Mouse (Mus musculus): ENCODE measurements at regions not wholly inside any gene's neighbourhood (a gene's known extent, or its start where the extent isn't known, plus 50 kb on each side); places are given as distances from the start of the nearest gene placed in this dataset.

GRCm38 (mm10) chr13:101026043-101026442, 192.8 kb upstream of the Slc30a5 start:
- no peak overlapping the region for H3K9ac ChIP-seq (replicated peaks; ENCODE audit: low read length)
- H3K27me3 ChIP-seq (ENCODE audit: insufficient read depth, low read length), result no peaks in the 10 kb centered on the region
- no peaks in the 10 kb centered on the region for H3K4me1 ChIP-seq (ENCODE audit: insufficient read depth, low read length)
- no peaks in the 10 kb centered on the region for H3K36me3 ChIP-seq (ENCODE audit: insufficient read depth, low read length)
- DNase-seq (ENCODE audit: low spot score), result no peak
- no peak overlapping the region for H3K27ac ChIP-seq
- TF ChIP-seq CTCF (IDR thresholded peaks at IDR 0.05; ENCODE audit: low read depth), result no peak
- H3K9me3 ChIP-seq (ENCODE audit: low read length), result no peaks in the 10 kb centered on the region
- no peak for ATAC-seq
- no peak overlapping the region for H3K4me2 ChIP-seq (ENCODE audit: low read depth, low read length)
- H3K4me3 ChIP-seq (ENCODE audit: low read length), result no peak overlapping the region

- Histone ChIP-seq H3K4me3 (ENCODE audit: low read length) (no peak overlapping the region), H3K4me1 (ENCODE audit: insufficient read depth, low read length) (no peaks in the 10 kb centered on the region), H3K9me3 (ENCODE audit: low read length) (no peaks in the 10 kb centered on the region), H3K4me2 (ENCODE audit: low read depth, low read length) (no peak overlapping the region), H3K27me3 (ENCODE audit: insufficient read depth, low read length) (no peaks in the 10 kb centered on the region), H3K9ac (replicated peaks; ENCODE audit: low read length) (no peak overlapping the region), H3K27ac (no peak overlapping the region), H3K36me3 (ENCODE audit: insufficient read depth, low read length) (no peaks in the 10 kb centered on the region)
- WGBS, result 88% methylated on average over 2 of the region's 2 CpGs
- ATAC-seq (no peak), DNase-seq (ENCODE audit: low spot score) (no peak)
- TF ChIP-seq CTCF (IDR thresholded peaks at IDR 0.05; ENCODE audit: low read depth), result no peak
Measured at GRCm38 (mm10) chr13:101025488-101025887, 192.3 kb upstream of the Slc30a5 start.

GRCm38 (mm10) chr13:101024971-101025370, 191.7 kb upstream of the Slc30a5 start:
- Histone ChIP-seq H3K36me3 (ENCODE audit: insufficient read depth, low read length) (no peaks in the 10 kb centered on the region), H3K4me3 (ENCODE audit: low read length) (no peak overlapping the region), H3K27ac (no peak overlapping the region), H3K9me3 (ENCODE audit: low read length) (no peaks in the 10 kb centered on the region), H3K9ac (replicated peaks; ENCODE audit: low read length) (no peak overlapping the region), H3K4me2 (ENCODE audit: low read depth, low read length) (no peak overlapping the region), H3K4me1 (ENCODE audit: insufficient read depth, low read length) (no peaks in the 10 kb centered on the region), H3K27me3 (ENCODE audit: insufficient read depth, low read length) (no peaks in the 10 kb centered on the region)
- DNase-seq (ENCODE audit: low spot score), result no peak
- no peak for ATAC-seq
- TF ChIP-seq CTCF (IDR thresholded peaks at IDR 0.05; ENCODE audit: low read depth), result no peak
- WGBS, result 94% methylated on average over 2 of the region's 2 CpGs

- no peaks in the 10 kb centered on the region for H3K27me3 ChIP-seq (ENCODE audit: insufficient read depth, low read length)
- peak; percentile 70 for ATAC-seq
- no peak overlapping the region for H3K4me2 ChIP-seq (ENCODE audit: low read depth, low read length)
- 55% methylated on average over 7 of the region's 7 CpGs for WGBS
- TF ChIP-seq CTCF (IDR thresholded peaks at IDR 0.05; ENCODE audit: low read depth), result no peak
- no peak overlapping the region for H3K9ac ChIP-seq (replicated peaks; ENCODE audit: low read length)
- H3K27ac ChIP-seq, result no peak overlapping the region
- H3K36me3 ChIP-seq (ENCODE audit: insufficient read depth, low read length), result no peaks in the 10 kb centered on the region
- no peaks in the 10 kb centered on the region for H3K4me1 ChIP-seq (ENCODE audit: insufficient read depth, low read length)
- no peaks in the 10 kb centered on the region for H3K9me3 ChIP-seq (ENCODE audit: low read length)
- no peak overlapping the region for H3K4me3 ChIP-seq (ENCODE audit: low read length)
- DNase-seq (ENCODE audit: low spot score), result peak; percentile 19
Measured at GRCm38 (mm10) chr13:101019272-101019676, 186.0 kb upstream of the Slc30a5 start.

- no peaks in the 10 kb centered on the region for H3K27me3 ChIP-seq (ENCODE audit: insufficient read depth, low read length)
- no peaks in the 10 kb centered on the region for H3K4me1 ChIP-seq (ENCODE audit: insufficient read depth, low read length)
- DNase-seq (ENCODE audit: low spot score) (no peak), ATAC-seq (no peak)
- 82% methylated on average over 6 of the region's 6 CpGs for WGBS
- TF ChIP-seq CTCF (IDR thresholded peaks at IDR 0.05; ENCODE audit: low read depth), result no peak
- H3K9ac ChIP-seq (replicated peaks; ENCODE audit: low read length), result no peak overlapping the region
- no peaks in the 10 kb centered on the region for H3K9me3 ChIP-seq (ENCODE audit: low read length)
- no peak overlapping the region for H3K4me2 ChIP-seq (ENCODE audit: low read depth, low read length)
- no peak overlapping the region for H3K27ac ChIP-seq
- no peak overlapping the region for H3K4me3 ChIP-seq (ENCODE audit: low read length)
- H3K36me3 ChIP-seq (ENCODE audit: insufficient read depth, low read length), result no peaks in the 10 kb centered on the region
Measured at GRCm38 (mm10) chr13:101017041-101017440, 183.8 kb upstream of the Slc30a5 start.

- 74% methylated on average over 1 of the region's 1 CpGs for WGBS
- ATAC-seq (no peak), DNase-seq (ENCODE audit: low spot score) (no peak)
- Histone ChIP-seq H3K4me2 (ENCODE audit: low read depth, low read length) (no peak overlapping the region), H3K9ac (replicated peaks; ENCODE audit: low read length) (no peak overlapping the region), H3K9me3 (ENCODE audit: low read length) (no peaks in the 10 kb centered on the region), H3K27ac (no peak overlapping the region), H3K36me3 (ENCODE audit: insufficient read depth, low read length) (no peaks in the 10 kb centered on the region), H3K27me3 (ENCODE audit: insufficient read depth, low read length) (no peaks in the 10 kb centered on the region), H3K4me1 (ENCODE audit: insufficient read depth, low read length) (no peaks in the 10 kb centered on the region), H3K4me3 (ENCODE audit: low read length) (no peak overlapping the region)
- no peak for TF ChIP-seq CTCF (IDR thresholded peaks at IDR 0.05; ENCODE audit: low read depth)
Measured at GRCm38 (mm10) chr13:101016181-101016580, 183.0 kb upstream of the Slc30a5 start.

GRCm38 (mm10) chr13:101015435-101015834, 182.2 kb upstream of the Slc30a5 start:
- no peak for ATAC-seq
- no peaks in the 10 kb centered on the region for H3K36me3 ChIP-seq (ENCODE audit: insufficient read depth, low read length)
- no peak for TF ChIP-seq CTCF (IDR thresholded peaks at IDR 0.05; ENCODE audit: low read depth)
- H3K4me2 ChIP-seq (ENCODE audit: low read depth, low read length), result no peak overlapping the region
- WGBS, result 80% methylated on average over 3 of the region's 3 CpGs
- H3K9ac ChIP-seq (replicated peaks; ENCODE audit: low read length), result no peak overlapping the region
- no peaks in the 10 kb centered on the region for H3K9me3 ChIP-seq (ENCODE audit: low read length)
- no peaks in the 10 kb centered on the region for H3K27me3 ChIP-seq (ENCODE audit: insufficient read depth, low read length)
- no peak overlapping the region for H3K27ac ChIP-seq
- H3K4me1 ChIP-seq (ENCODE audit: insufficient read depth, low read length), result no peaks in the 10 kb centered on the region
- DNase-seq (ENCODE audit: low spot score), result no peak
- no peak overlapping the region for H3K4me3 ChIP-seq (ENCODE audit: low read length)

Data from hindbrain, postnatal 0 days (tissue).